Mouse (Mus musculus) testis, adult 2 months (tissue): ENCODE results near the gene Jag2. TPM values are rescaled to one million over a fixed set of nuclear protein-coding genes. Genes with fewer than 3 reads are reported as not detected.

ENCODE experiments used
- H3K27ac ChIP-seq: fragments of 200-500 bp; 2 replicates; pipeline ENCODE4 v1.5.1; 2012; ENCODE audit warnings: low read depth, low read length; ENCODE audit not compliant: control insufficient read depth, insufficient read depth
- H3K27me3 ChIP-seq: fragments of 200-500 bp; 2 replicates; pipeline ENCODE4 v1.6.1; 2012; ENCODE audit warnings: mild to moderate bottlenecking, low read length, moderate library complexity; ENCODE audit not compliant: control insufficient read depth, insufficient read depth
- H3K36me3 ChIP-seq: fragments of 200-500 bp; 2 replicates; pipeline ENCODE4 v1.6.1; 2012; ENCODE audit warnings: mild to moderate bottlenecking, low read length; ENCODE audit not compliant: control insufficient read depth, insufficient read depth
- H3K4me1 ChIP-seq: fragments of 200-500 bp; 2 replicates; pipeline ENCODE4 v1.6.1; 2012; ENCODE audit warnings: low read length; ENCODE audit not compliant: control insufficient read depth, insufficient read depth
- H3K4me3 ChIP-seq: fragments of 200-500 bp; 2 replicates; pipeline ENCODE4 v1.5.1; 2012; ENCODE audit warnings: low read depth, mild to moderate bottlenecking, low read length, moderate library complexity, mixed read lengths; ENCODE audit not compliant: control insufficient read depth
- CTCF ChIP-seq: fragments of 200-500 bp; IDR thresholded peaks from 2 replicates; pipeline ENCODE4 v1.5.1; 2012; ENCODE audit warnings: low read depth, mild to moderate bottlenecking, inconsistent platforms, low read length, moderate library complexity; ENCODE audit not compliant: control insufficient read depth, insufficient read depth, insufficient replicate concordance
- POLR2A ChIP-seq: fragments of 200-500 bp; IDR thresholded peaks from 2 replicates; pipeline ENCODE4 v1.6.1; 2012; ENCODE audit warnings: low read depth, mild to moderate bottlenecking, inconsistent platforms, low read length, moderate library complexity; ENCODE audit not compliant: control insufficient read depth
- polyA plus RNA-seq: library from polyadenylated mRNA; depleted of rRNA; stranded (reverse); fragments of >200 nt; gene quantifications from 2 replicates; pipeline ENCODE4 v1.2.3, GENCODE M21; 2012

Gene Jag2
- polyA plus RNA-seq, 1 experiment, result 10.9 TPM

GRCm38 (mm10) chr12:112914527-112914926, 15.0 kb downstream of the Jag2 start:
- Histone ChIP-seq H3K27me3 (no peaks in the 10 kb centered on the region), H3K4me3 (no peak overlapping the region), H3K36me3 (no peaks in the 10 kb centered on the region), H3K4me1 (no peaks in the 10 kb centered on the region), H3K27ac (no peak overlapping the region)
- TF ChIP-seq POLR2A, result no peak
- no peak for TF ChIP-seq CTCF

GRCm38 (mm10) chr12:112912951-112913745, 16.4 kb downstream of the Jag2 start:
- Histone ChIP-seq H3K36me3 (no peaks in the 10 kb centered on the region), H3K27ac (no peak overlapping the region), H3K4me1 (no peaks in the 10 kb centered on the region), H3K27me3 (no peaks in the 10 kb centered on the region), H3K4me3 (no peak overlapping the region)
- TF ChIP-seq CTCF (no peak), POLR2A (no peak)

GRCm38 (mm10) chr12:112911701-112912100, 17.9 kb downstream of the Jag2 start:
- H3K36me3 ChIP-seq, result no peaks in the 10 kb centered on the region
- no peak overlapping the region for H3K4me3 ChIP-seq
- H3K4me1 ChIP-seq, result no peaks in the 10 kb centered on the region
- H3K27ac ChIP-seq, result no peak overlapping the region
- H3K27me3 ChIP-seq, result no peaks in the 10 kb centered on the region
- TF ChIP-seq CTCF, result no peak
- no peak for TF ChIP-seq POLR2A

- TF ChIP-seq CTCF (no peak), POLR2A (no peak)
- H3K36me3 ChIP-seq, result no peaks in the 10 kb centered on the region
Measured at GRCm38 (mm10) chr12:112908991-112909390, 20.6 kb downstream of the Jag2 start.

GRCm38 (mm10) chr12:112905001-112905400, 24.6 kb downstream of the Jag2 start:
- no peaks in the 10 kb centered on the region for H3K27me3 ChIP-seq
- no peak overlapping the region for H3K4me3 ChIP-seq
- no peak overlapping the region for H3K27ac ChIP-seq
- TF ChIP-seq POLR2A (no peak), CTCF (no peak)
- no peaks in the 10 kb centered on the region for H3K4me1 ChIP-seq
- H3K36me3 ChIP-seq, result no peaks in the 10 kb centered on the region

More at GRCm38 (mm10) chr12:112908991-112909390, 20.6 kb downstream of the Jag2 start:
- H3K27ac ChIP-seq, result no peak overlapping the region
- H3K4me3 ChIP-seq, result no peak overlapping the region
- H3K27me3 ChIP-seq, result no peaks in the 10 kb centered on the region
- H3K4me1 ChIP-seq, result no peaks in the 10 kb centered on the region

GRCm38 (mm10) chr12:112903941-112904340, 25.6 kb downstream of the Jag2 start:
- TF ChIP-seq POLR2A (no peak), CTCF (no peak)

GRCm38 (mm10) chr12:112900641-112901040, 28.9 kb downstream of the Jag2 start:
- Histone ChIP-seq H3K4me1 (no peaks in the 10 kb centered on the region), H3K36me3 (no peaks in the 10 kb centered on the region), H3K27me3 (no peaks in the 10 kb centered on the region), H3K4me3 (no peak overlapping the region), H3K27ac (no peak overlapping the region)
- TF ChIP-seq POLR2A, result no peak
- TF ChIP-seq CTCF, result no peak

More at GRCm38 (mm10) chr12:112903941-112904340, 25.6 kb downstream of the Jag2 start:
- Histone ChIP-seq H3K4me1 (no peaks in the 10 kb centered on the region), H3K27ac (no peak overlapping the region), H3K36me3 (no peaks in the 10 kb centered on the region), H3K4me3 (no peak overlapping the region), H3K27me3 (no peaks in the 10 kb centered on the region)

GRCm38 (mm10) chr12:112898960-112899359, 30.6 kb downstream of the Jag2 start:
- no peak for TF ChIP-seq POLR2A
- TF ChIP-seq CTCF, result no peak
- no peak overlapping the region for H3K4me3 ChIP-seq

More at GRCm38 (mm10) chr12:112898960-112899359, 30.6 kb downstream of the Jag2 start:
- no peaks in the 10 kb centered on the region; the same call in 1 of the 2 replicates for H3K4me1 ChIP-seq
- H3K36me3 ChIP-seq, result no peaks in the 10 kb centered on the region
- H3K27ac ChIP-seq, result no peak overlapping the region
- no peaks in the 10 kb centered on the region for H3K27me3 ChIP-seq
